Mouse (Mus musculus): Measurements from ENCODE around the gene Rrp36.
A peak's percentile ranks its signal among the peaks of the same experiment; 100 is the strongest.

Gene Rrp36

GRCm38 (mm10) chr17:46673850-46674529 is at the start of gene Rrp36:
TSS of gene Rrp36 (minus strand) at chr17:46674352.
- DNase-seq (ENCODE audit: low spot score in 2 of 2), result peak; percentile 88 to 92

DNA sequence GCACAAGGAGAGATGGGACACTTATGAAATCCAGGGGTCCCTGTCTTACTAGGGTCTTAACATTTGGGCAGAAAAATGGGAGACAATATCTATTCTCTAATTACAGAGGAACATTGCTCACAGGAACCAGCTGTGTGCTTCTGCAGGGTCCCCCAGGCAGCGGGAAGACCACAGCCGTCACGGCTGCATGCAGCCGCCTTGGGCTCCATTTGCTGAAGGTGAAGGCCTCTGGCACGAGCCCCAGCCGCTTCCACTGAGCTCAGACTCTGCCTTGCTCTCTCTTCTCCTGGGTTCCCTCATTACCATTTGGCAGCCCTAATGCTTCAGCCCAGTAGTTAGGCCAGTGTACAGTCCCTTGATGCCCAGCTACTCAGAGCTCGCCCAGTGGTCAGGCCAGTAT is 46.9 kb upstream of the Rrp36 start:
- no peak for DNase-seq (ENCODE audit: low spot score in 2 of 2)

- no peak for DNase-seq (ENCODE audit: low spot score in 2 of 2)
Measured at GRCm38 (mm10) chr17:46714756-46715481, 40.8 kb upstream of the Rrp36 start.

GRCm38 (mm10) chr17:46713849-46714248 is 39.7 kb upstream of the Rrp36 start:
- no peak for DNase-seq (ENCODE audit: low spot score in 2 of 2)

DNA sequence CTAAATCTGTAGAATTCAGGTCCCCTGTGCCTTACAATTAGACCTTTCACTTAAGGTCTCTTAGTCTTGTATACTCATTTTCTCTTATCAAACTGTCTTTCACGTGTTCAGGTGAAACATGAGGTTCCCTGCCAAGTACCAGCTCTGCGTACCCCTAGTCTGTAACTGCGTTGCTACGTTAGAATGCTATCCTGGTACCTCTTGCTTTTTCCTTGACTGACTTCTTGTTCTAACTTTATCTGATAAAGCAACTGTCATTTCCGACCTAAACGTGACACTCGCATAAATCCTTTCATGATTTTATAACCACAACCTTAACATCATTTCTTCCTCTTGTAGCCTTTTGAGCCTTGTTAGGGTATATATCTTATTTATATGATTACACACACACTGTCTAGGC is 38.3 kb upstream of the Rrp36 start:
- no peak for DNase-seq (ENCODE audit: low spot score in 2 of 2)

DNA sequence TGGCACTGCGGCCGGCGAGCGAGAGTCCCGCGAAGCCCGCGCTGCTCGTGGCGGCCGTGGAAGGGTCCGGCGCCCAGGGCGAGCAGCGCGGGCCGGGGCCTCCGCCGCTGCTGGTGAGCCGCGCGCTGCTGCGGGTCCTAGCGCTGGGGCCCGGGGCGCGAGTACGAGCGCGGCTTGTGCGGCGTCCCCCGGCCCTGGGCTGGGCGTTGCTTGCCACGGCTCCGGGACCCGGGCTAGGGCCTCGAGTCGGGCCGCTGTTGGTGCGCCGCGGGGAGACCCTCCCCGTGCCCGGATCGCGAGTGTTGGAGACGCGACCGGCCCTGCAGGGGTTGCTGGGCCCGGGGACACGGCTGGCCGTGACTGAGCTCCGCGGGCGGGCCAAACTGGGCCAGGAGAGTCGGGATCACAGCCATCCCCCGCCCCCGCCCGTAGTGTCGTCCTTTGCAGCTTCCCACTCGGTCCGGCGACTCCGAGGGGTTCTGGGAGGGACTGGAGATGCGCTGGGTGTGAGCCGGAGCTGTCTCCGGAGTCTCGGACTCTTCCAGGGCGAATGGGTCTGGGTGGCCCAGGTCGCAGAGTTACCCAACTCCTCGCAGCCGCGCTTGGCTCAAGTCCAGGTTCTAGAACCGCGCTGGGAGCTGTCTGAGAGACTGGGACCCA is 37.6 kb upstream of the Rrp36 start:
- DNase-seq (ENCODE audit: low spot score in 2 of 2), result no peak

DNA sequence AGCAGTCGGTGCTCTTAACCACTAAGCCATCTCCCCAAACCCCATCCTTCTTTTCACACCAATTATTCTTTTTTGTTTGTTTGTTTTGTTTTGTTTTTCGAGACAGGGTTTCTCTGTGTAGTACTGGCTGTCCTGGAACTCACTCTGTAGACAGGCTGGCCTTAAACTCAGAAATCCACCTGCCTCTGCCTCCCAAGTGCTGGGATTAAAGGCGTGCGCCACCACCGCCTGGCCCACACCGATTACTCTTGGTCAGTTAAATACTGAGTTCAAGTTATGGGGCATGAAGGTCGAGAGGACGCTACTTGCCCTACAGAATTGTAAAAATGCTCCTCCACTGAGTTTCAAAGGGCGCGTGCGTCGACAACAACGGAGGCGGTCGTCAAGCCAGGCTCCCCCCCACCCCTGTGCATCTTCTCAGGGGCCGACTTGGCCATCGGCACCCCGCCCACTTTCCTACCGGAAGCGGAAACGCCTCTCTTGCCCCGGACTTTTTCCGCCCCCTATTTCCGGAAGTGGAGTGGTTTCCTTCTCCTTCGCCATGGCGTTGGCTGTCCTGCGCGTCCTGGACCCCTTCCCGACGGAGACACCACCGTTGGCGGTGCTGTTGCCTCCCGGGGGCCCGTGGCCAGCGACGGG is 36.9 kb upstream of the Rrp36 start, which contains the start of gene Pex6:
Gene Pex6 (plus strand): TSS at position 505 of the 639 bp plus-strand sequence.
- peak; percentile 90 to 92 for DNase-seq (ENCODE audit: low spot score in 2 of 2)

GRCm38 (mm10) chr17:46706375-46707089 is 32.4 kb upstream of the Rrp36 start:
- DNase-seq (ENCODE audit: low spot score in 2 of 2), result no peak

DNA sequence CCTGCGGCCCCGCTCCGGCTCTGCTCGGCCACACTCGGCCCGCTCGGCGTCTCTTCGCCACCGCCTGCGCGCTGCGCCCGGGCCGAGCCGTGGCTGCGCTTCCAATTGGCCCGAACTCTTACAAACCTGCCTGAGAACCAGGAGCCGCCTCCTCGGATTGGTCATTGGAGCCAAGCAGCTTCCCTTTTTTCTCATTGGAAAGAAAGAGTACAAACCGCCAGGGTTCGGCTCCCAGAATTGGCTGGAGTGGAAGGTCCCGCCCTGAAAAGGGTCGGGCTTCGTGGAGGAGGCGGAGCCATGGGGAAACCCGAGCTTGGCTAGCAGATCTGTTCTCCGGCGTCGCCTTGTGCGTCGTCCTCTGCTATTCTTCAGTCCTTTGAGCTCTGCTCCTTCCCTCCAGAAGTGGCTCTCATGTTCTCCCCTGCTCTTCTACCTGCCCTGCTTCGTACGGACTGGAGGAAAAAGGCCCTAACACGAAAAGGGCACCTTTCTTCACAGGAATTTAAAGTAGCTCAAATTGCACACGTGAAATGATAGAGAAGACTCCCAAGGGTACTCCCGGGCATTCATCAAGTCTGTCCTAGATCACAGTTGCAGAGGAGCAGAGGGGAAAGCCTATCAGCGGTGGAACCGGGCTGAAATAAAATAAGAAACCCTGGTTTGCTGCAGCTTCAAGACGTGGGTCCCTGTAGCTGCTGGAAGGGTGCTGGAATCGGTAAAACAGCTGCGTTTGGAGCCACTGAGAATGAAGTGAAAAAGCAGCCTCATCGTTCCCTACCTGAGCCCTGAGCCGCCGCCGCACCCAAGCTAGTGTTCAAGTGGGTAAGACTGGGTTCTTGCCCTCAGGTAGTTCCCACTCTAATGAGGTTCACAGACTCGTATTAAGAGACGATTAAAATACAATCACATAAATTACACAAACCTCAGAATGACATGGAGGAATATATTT is 31.0 kb upstream of the Rrp36 start, which contains the start of gene Ppp2r5d:
Gene Ppp2r5d (minus strand): TSS at position 225 of the 949 bp plus-strand sequence.
- DNase-seq (ENCODE audit: low spot score in 2 of 2), result peak; percentile 94 to 98

DNA sequence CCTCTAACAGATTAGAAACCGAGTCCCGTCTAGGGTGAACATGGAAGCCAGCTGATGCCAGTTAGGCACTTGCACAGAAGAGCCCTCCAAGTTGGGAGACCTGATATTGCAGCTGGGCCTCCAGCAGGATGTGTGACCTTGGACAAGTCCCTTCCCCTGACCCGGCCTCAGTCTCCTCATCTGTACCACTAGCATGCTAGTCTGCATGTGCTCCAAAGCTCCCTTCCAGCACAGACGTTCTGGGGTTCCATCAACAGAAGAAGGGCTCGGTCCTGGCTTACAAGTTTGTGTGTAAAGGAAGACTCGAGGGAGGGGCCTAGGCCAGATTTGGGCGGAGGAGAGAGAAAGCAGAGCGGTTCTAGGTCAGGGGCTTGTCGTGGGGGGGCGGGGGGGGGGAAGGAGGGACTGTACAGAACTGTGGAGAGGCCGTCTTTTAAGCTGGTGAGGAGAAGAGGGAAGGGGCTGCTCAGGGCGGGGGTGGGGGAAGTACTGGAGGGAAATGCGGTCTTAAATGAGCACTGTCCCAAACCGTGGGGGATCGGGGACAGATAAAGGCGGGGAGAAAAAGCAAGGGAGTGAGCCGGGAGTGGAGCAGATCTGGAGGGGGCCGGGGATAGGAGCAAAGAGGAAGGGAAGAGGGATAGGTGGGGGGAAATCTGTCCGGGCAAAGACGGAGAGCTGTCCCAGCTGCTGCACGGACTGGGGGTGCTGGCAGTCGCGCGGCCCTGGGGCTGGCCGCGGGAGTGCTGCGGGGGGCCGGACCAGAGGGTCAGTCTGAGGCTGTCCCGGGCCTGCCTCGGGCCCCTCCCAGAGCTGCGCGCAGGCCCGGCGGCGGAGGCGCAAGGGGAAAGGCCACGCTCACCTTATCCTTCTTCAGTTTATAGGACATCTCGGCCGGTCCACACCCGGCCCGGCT is 30.1 kb upstream of the Rrp36 start:
- DNase-seq (ENCODE audit: low spot score in 2 of 2), result no peak

DNA sequence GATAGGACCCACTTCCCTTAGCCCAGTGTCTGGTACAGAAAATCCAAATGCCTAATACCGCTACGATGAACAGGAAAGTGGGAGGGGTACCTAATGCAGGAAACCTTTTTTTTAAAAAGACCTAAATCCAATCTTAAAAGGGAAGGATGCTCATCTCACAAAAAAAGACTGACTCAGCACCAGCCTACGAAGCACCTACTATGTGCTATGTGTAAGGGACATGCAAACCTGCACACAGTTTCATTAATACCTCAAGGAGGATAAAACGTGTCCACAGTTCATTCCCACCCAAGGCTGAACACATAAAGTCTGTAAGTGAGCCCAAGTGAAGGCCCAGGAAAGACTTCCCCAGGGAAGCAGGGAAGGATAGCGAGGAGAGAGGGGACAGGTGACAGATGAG is 28.4 kb upstream of the Rrp36 start:
- no peak for DNase-seq (ENCODE audit: low spot score in 2 of 2)

GRCm38 (mm10) chr17:46702100-46702499 is 27.9 kb upstream of the Rrp36 start:
- no peak for DNase-seq (ENCODE audit: low spot score in 2 of 2)

DNA sequence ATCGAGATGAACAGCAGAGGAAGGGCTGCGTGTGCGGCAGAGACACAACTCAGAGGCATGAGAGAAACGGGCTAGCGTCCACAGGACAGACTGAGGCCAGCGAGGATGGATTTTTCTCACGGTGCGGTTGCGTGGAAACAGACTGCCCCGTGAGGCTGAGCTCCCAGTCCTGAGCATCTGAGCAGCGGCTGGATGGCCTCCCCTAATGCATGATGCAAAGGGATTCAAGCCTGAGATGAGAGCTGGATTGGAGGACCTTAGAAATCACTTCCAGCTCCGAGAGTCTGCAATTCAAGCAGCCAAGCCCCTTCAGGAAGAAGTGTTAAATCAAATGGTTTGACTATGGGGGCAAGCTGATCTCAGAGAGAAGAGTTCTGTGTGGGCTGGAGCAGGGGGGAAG is 27.3 kb upstream of the Rrp36 start:
- DNase-seq (ENCODE audit: low spot score in 2 of 2), result no peak

GRCm38 (mm10) chr17:46699912-46700311 is 25.8 kb upstream of the Rrp36 start:
- DNase-seq (ENCODE audit: low spot score in 2 of 2), result no peak

GRCm38 (mm10) chr17:46699245-46699644 is 25.1 kb upstream of the Rrp36 start:
- DNase-seq (ENCODE audit: low spot score in 2 of 2), result no peak

DNA sequence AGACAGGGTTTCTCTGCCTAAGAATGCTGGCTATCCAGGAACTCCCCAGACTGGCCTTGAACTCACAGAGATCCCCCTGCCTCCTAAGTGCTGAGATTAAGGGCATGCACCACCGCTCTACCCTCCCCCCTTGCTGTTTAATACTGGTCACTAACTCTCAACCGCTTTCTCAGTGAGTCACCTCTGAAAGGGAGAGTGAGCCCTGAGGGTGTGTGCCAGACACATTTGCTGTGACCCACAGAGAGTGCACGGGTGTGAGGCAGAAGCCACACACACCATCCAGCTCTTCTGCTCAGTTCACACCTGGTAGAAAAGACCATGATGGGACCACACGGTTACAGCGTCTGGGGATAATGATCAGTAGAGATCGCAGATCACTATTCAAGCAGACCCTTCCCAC is 24.4 kb upstream of the Rrp36 start:
- no peak for DNase-seq (ENCODE audit: low spot score in 2 of 2)

DNA sequence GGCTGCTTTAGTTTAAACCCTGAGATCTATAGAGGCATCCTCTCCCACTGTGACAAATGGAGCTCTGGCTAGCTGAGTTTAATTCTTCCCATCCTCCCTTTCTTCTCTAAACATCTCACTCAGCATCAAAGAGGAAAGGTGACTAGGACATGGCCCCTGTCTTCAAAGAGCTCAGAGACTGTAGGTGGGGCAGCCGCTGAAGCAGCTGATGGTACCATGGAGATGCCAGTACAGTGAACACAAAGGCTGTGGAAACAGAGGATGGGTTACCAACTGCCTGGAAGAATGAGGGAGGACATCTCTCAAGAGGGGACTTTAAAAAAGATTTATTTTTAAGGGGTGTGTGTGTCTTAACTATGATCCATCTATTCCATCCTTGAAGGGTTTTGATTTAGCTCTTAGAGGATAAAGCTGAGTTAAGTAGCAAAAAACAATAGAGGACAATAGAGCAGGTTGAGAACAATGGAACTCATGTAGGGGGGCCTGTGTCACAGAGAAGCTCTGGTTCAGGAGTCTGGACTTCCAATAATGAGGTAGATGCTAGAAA is 20.4 kb upstream of the Rrp36 start:
- no peak for DNase-seq (ENCODE audit: low spot score in 2 of 2)

DNA sequence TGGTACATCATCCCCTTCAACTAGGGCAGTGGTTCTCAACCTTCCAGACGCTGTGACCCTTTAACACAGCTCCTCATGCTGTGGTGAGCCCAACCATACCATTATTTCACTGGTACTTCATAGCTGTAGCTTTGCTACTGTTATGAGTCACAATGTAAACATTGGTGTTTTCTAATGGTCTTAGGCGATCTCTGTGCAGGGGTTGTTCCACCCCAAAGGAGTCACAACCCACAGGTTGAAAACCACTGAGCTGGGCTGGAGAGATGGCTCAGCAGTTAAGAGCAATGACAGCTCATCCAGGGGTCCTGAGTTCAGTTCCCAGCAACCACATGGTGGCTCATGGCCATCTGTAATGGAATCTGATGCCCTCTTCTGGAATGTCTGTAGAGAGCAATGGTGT is 17.2 kb upstream of the Rrp36 start:
- DNase-seq (ENCODE audit: low spot score in 2 of 2), result no peak

- DNase-seq (ENCODE audit: low spot score in 2 of 2), result no peak
Measured at GRCm38 (mm10) chr17:46690665-46691064, 16.5 kb upstream of the Rrp36 start.

Data from frontal cortex, postnatal 36 days (tissue).